Mouse (Mus musculus) heart, adult 2 months (tissue): ENCODE data around the gene Dnah1.

Experiments used
- CTCF ChIP-seq: fragments of 200-600 bp; IDR thresholded peaks from 2 replicates; pipeline ENCODE4 v1.8.1; 2022; ENCODE audit warnings: antibody characterized with exemption, mild to moderate bottlenecking, moderate library complexity
- EP300 ChIP-seq: fragments of 200-500 bp; IDR thresholded peaks from 2 replicates; pipeline ENCODE4 v1.6.1; 2011; ENCODE audit warnings: low read depth, low read length, control low read depth; ENCODE audit not compliant: insufficient read depth
- POLR2A ChIP-seq: fragments of 200-500 bp; IDR thresholded peaks from 2 replicates; pipeline ENCODE4 v1.6.1; 2011; ENCODE audit warnings: mild to moderate bottlenecking, low read depth, low read length, control low read depth; ENCODE audit not compliant: insufficient read depth

DNA sequence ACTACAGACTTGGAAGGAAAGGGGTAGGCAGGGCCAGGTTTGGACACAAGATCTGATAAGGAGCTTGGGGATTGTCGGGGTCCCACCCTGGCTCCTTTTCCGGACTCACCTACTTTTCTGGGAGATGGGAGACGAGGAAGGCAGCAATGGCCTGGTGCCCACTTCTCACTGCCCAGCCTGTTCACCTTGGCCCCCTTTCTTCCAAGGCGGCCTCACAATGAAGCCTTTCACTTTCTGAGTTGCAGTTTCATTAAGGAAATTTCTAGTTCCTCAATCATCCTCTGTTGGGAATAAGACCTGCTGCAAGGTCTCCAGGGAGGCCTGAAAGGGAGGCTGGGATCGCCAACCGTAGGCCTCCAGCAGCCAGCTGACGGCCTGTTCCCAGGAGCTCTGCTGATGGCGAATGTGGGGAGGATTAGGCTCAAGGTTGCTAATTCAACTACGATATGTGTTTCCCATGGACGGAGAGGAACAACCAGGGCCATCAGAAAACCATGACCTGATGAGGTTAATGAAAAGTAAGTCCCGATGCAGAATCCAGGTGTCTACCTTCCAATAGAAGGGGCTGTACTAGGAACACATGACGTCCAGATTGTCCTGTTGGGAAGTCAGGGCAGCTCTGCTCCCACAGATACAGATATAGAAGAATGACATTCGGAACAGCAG is 91.2 kb downstream of the Dnah1 start:
- TF ChIP-seq POLR2A (no peak), CTCF (no peak), EP300 (no peak; the same call in 1 of the 2 replicates)
